9 mouse cellular contexts compared by ENCODE assay signal in genomic region chr1:93101571-93102061, GRCm38 (mm10). TPM values are rescaled to one million over a fixed set of nuclear protein-coding genes. Genes with fewer than 3 reads are reported as not detected.
A peak's percentile ranks its signal among the peaks of the same experiment; 100 is the strongest.
DNase-seq lines count a peak whose midpoint lies in the region; ATAC-seq and TF ChIP-seq lines count a peak whose summit lies in the region.
"Had no signal": no experiment of that assay in that cellular context is flagged by ENCODE, and none has a peak within 500 bp of the region (broad histone marks: within the 10 kb centered on the region; RNA-seq: fewer than 3 reads in every experiment).

TSS of gene Kif1a (minus strand) at chr1:93101951.

- no peaks in the 10 kb centered on the region for H3K79me2 ChIP-seq in liver, adult 2 months (ENCODE audit: control insufficient read depth, insufficient read depth, low read length)

- H3K4me1 ChIP-seq in liver, adult 2 months (ENCODE audit: control insufficient read depth, insufficient read depth, low read length) = peaks cover 5% of the 10 kb centered on the region; the same call in 1 of the 2 replicates
- peaks cover 22% of the 10 kb centered on the region for H3K4me1 ChIP-seq in heart, embryonic 10.5 days
- H3K4me1 ChIP-seq in lung, postnatal 0 days (ENCODE audit: insufficient read depth, low read depth, low read length) = 0 out of 2 replicates have a peak, but pooled peaks cover 8% of the 10 kb centered on the region

- peaks cover 24% of the 10 kb centered on the region for H3K27me3 ChIP-seq in liver, adult 2 months (ENCODE audit: control insufficient read depth, insufficient read depth, low read length)
- H3K27me3 ChIP-seq in heart, embryonic 10.5 days (ENCODE audit: insufficient read depth, poor library complexity, severe bottlenecking) = peaks cover 75% of the 10 kb centered on the region
- peaks cover 32% of the 10 kb centered on the region for H3K27me3 ChIP-seq in lung, postnatal 0 days (replicated peaks; ENCODE audit: insufficient read depth, low read length)

- peak within 1 kb of the TSS; percentile 37; the same call in 1 of the 2 replicates for H3K4me3 ChIP-seq in liver, adult 2 months (ENCODE audit: insufficient read depth, low read depth, low read length)
- peak within 1 kb of the TSS; percentile 65 for H3K4me3 ChIP-seq in heart, embryonic 10.5 days
- peak within 1 kb of the TSS; percentile 37 for H3K4me3 ChIP-seq in lung, postnatal 0 days (ENCODE audit: low read depth, low read length)

- DNase-seq in liver, adult 2 months (ENCODE audit: extremely low read depth, low read depth, low spot score) = no peak
- DNase-seq in liver = no peak
- peak; percentile 73 to 82 for DNase-seq in cerebellum, postnatal 4 days (ENCODE audit: low spot score in 2 of 2)
- peak; percentile 79 for DNase-seq in heart, embryonic 10.5 days (ENCODE audit: low spot score)
- DNase-seq in layer of hippocampus, adult 8-10 months (ENCODE audit: low spot score in 2 of 2) = peak; percentile 87 to 93
- DNase-seq in lung, postnatal 0 days (ENCODE audit: low spot score) = no peak
- DNase-seq in right cerebral cortex, postnatal 4 days = peak; percentile 91
- DNase-seq in B cell, adult 2 months = no peak

- no peak for TF ChIP-seq POLR2A in liver, adult 2 months (IDR thresholded peaks at IDR 0.05; ENCODE audit: extremely low read depth, insufficient read depth, low read length)

- H3K27ac ChIP-seq in liver, adult 2 months (replicated peaks; ENCODE audit: insufficient read depth, low read depth, low read length) = no peak within 1 kb of the TSS
- peak within 1 kb of the TSS; percentile 47 for H3K27ac ChIP-seq in heart, embryonic 10.5 days
- H3K27ac ChIP-seq in lung, postnatal 0 days (ENCODE audit: low read length) = no peak within 1 kb of the TSS
- H3K27ac ChIP-seq: macrophage had no signal

- peak; percentile 43 for ATAC-seq in lung, postnatal 0 days

- peak within 1 kb of the TSS; percentile 56 for H3K4me2 ChIP-seq in lung, postnatal 0 days (replicated peaks; ENCODE audit: low read depth, low read length)

- no peaks in the 10 kb centered on the region for H3K36me3 ChIP-seq in liver, adult 2 months (ENCODE audit: control insufficient read depth, insufficient read depth, low read length)
- H3K36me3 ChIP-seq in heart, embryonic 10.5 days = no peaks in the 10 kb centered on the region
- H3K36me3 ChIP-seq in lung, postnatal 0 days (ENCODE audit: insufficient read depth, low read length) = no peaks in the 10 kb centered on the region

- H3K9ac ChIP-seq in liver, adult 2 months (ENCODE audit: low read depth, low read length) = no peak within 1 kb of the TSS; the same call in 1 of the 2 replicates
- H3K9ac ChIP-seq in lung, postnatal 0 days (replicated peaks; ENCODE audit: low read depth) = no peak within 1 kb of the TSS

- no peak for TF ChIP-seq EP300 in lung, postnatal 0 days (IDR thresholded peaks at IDR 0.05)

- TF ChIP-seq CTCF in liver, adult 2 months (IDR thresholded peaks at IDR 0.05; ENCODE audit: low read depth, low read length) = no peak
- TF ChIP-seq CTCF in lung, postnatal 0 days (IDR thresholded peaks at IDR 0.05) = no peak

- H3K9me3 ChIP-seq in heart, embryonic 10.5 days = no peaks in the 10 kb centered on the region
- H3K9me3 ChIP-seq in lung, postnatal 0 days (ENCODE audit: low read length) = no peaks in the 10 kb centered on the region

- 5% methylated on average over 39 of the region's 39 CpGs for WGBS in liver, adult 2 months
- under 1% methylated on average over 39 of the region's 39 CpGs for WGBS in heart, embryonic 10.5 days
- 1% methylated on average over 36 of the region's 39 CpGs for WGBS in lung, postnatal 0 days

RNA-seq across cellular contexts. Expression of gene Kif1a, which starts in this region (rescaled TPM):
- total RNA-seq in liver, adult 2 months (2014; rRNA removed) = 0.09 and 0.54 TPM in 2 replicates
- 0.09 and 0.11 TPM in 2 replicates for polyA plus RNA-seq in liver, adult 2 months (2012; rRNA removed)
- 5.1 and 5.4 TPM in 2 replicates for polyA plus RNA-seq in heart, embryonic 10.5 days (2016; fragmentation: Nextera tagmentation; extraction: Ambion mirVana)
- 100 to 1,000 TPM; 681 to 718 (median 697) TPM for total RNA-seq in layer of hippocampus, adult 8-10 months (2022)
- polyA plus RNA-seq in lung, postnatal 0 days (2015; fragmentation: Nextera tagmentation; extraction: Ambion mirVana) = 3.2 and 4.4 TPM in 2 replicates

Comparison
In these comparisons a context has a peak if more than half of its experiments do, and no peak if none do; other contexts are left out.
1. RNA of gene Kif1a (total RNA-seq): 681 to 718 TPM in layer of hippocampus, adult 8-10 months; 0.09 to 0.54 TPM in liver, adult 2 months; every median in the first group is over 100 times any median in the second.
2. DNase-seq: peak in cerebellum, postnatal 4 days (2 of 2), heart, embryonic 10.5 days (single experiment), layer of hippocampus, adult 8-10 months (2 of 2) and right cerebral cortex, postnatal 4 days (single experiment); none in liver, adult 2 months (single experiment), liver (single experiment), lung, postnatal 0 days (single experiment) and B cell, adult 2 months (0 of 2).
3. Peak in every context shown above with its lines, with median percentiles within 50 percentile points of each other: H3K4me3 ChIP-seq.